Mouse (Mus musculus): ENCODE results near the gene Tmem223.
A peak's percentile ranks its signal among the peaks of the same experiment; 100 is the strongest.

Tmem223 gene

DNA sequence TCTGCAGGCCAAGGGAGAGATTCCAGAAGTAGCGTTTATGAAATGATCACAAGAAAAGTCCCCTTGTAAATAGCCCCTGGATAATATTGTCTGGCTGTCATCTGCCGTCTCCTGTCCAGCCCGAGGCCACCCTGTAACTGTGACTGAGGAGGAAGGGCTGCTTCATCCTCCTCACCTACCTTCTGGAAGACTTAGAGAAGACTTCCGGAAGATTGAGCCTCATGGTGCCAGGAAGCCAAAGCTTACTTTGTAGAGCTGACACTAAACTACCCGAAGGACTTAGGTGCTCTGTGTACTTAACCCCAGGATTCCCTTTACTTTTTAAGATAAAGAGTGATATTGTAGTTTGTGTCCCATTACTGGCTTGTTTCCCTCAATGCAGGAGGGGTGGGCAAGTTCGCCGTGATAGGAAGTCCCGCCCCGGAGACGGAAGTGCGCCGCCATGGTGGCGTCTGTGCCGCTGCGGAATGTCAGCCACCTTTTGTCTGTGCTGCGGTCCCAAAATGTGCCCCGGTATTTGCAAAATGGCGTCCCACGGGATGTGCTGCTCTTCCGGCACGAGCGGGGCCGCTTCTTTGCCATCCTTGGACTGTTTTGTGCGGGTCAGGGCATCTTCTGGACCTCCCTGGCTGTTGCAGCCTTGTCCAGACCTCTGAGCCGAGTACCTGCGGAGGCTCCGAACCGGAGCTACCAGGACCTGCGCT is at the start of gene Tmem223:
Tmem223 (plus strand) TSS at position 430 of the 704 bp plus-strand sequence.
- peak; percentile 83 for DNase-seq (ENCODE audit: low read depth)

DNA sequence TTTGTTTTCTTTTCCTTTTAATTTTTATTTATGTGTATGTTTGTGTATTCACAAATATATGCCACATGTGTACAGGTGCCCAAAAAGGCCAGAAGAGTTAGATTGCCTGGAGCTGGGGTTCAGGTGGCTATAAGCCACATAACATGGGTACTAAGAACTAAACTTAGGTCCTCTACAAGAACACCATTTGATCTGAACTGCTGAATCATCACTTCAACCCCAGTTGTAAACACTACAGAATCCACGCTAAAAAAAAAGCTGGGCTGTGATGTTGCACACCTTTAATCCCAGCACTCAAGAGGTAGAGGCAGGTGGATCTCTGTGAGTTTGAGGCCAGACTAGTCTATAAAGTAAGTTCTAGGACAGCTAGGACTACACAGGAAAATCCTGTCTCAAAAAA is 49.4 kb upstream of the Tmem223 start:
- peak; percentile 21 for DNase-seq (ENCODE audit: low read depth)

DNA sequence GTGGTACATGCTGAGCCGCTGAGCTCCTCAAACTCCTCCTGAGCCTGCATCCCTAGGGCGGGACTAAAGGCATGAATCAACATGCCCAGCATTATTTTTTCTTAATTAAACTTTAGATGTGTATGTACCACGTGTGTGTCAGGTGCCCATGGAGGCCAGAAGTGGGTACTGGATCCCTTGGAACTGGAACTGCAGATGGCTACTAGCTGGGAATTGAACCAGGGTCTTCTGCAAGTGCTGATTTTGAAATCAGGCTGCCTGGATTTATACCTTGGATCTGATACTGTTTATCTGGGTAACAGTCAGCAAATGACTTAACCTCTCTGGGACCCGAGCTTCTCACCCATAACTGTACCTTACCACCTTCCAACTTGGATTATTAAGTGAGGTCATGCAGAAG is 48.8 kb upstream of the Tmem223 start:
- DNase-seq (ENCODE audit: low read depth), result peak; percentile 52

DNA sequence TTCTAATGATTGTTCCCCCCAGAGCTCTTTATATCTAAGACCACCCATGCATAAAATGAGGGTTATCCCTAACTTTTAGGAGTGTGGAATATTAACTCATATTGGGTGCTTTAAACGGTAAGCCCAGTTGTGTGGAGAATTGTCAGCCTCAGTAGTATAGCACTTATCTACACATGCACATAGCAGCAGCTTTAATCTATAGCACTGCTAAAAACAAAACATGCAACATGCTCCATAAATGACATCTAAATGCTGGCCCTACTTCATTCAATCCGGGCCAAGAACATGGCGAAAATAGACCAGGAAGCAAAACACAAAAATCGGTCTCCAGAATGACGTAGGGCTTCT is 48.3 kb upstream of the Tmem223 start:
- no peak for DNase-seq (ENCODE audit: low read depth)

DNA sequence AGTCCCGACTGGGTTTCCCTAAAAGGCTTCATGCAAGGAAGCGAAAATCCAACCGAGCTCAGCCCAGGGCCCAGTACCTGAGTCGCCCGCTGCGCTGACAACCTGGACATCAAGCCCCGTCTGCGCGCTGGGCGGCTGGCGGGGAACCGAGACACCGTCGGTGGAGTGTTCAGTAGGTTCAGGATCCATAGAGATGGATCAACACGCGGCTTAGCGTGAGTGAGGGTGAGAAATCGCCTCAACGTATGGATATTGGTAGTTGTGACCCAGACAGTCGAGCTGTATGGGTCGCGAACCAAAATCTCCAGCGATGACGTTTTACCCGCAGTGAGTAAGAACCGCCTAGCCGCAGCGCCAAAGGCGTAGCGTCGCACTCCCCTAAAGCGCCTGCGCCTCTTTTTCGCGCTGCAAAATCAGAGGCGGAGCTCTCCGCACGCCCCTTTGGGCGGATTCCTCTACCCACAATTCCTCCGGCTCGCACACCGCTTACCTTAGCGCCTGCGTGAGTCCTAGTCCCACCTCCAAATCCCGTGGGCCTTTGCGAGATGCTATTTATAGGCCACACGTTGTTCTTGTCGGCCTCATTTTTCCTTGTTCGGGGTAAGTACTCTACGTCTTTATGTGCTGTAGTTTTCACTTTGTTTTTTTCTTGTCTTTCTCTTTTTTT is 47.8 kb upstream of the Tmem223 start, which contains the start of gene Slc3a2:
Slc3a2 (minus strand) TSS at position 463 of the 667 bp plus-strand sequence.
- peak; percentile 99 for DNase-seq (ENCODE audit: low read depth)

DNA sequence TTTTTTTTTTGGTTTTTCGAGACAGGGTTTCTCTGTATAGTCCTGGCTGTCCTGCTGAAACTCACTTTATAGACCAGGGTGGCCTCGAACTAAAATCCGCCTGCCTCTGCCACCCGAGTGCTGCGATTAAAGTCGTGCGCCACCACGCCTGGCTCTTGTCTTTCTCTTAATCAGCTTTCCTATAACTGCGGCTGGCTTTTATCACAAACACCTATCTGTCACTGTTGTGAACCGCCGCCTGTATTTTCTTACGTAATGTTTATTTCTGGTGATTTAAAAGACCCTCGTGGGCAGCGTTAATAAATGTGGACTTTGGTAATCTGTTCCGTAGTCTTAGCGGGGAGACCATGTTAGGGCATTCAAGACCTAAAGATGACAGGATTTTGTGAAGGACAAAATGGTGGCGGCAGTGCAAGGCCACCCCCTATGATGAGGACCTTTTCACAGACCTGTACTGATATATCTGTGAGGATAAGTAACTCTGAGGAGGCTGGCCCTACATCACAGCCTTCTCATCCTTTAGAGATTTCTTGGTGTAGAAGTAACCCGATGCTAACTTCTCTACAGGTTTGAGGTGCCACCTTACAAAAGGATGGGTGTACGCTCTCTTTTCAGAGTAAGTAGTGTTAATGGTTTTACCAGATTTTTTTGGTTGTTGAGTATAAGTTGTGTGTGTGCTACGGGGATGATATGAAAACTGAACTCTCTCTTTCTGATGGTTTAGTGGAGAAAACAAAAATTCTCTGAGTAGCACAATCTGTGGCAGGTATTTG is 47.0 kb upstream of the Tmem223 start:
- peak; percentile 71 for DNase-seq (ENCODE audit: low read depth)

DNA sequence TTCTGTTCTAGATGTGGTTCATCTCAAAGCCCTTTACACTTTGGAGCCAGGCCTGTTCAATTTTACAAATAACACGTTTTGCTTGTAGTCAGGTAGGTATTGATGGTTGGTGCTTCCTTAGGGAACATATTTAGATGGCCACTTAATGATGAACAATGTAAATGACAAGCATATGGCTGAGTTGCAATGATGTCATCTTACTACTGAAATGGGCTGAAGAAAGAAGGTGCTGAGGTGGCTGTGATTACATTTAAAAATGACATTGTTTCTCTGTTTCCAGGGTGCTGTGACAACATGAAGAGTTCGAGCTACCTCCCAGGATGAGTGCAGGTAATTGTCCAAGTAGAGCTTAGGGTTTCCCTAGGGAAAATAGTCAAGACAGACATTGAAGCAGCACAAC is 46.4 kb upstream of the Tmem223 start:
- DNase-seq (ENCODE audit: low read depth), result peak; percentile 40

DNA sequence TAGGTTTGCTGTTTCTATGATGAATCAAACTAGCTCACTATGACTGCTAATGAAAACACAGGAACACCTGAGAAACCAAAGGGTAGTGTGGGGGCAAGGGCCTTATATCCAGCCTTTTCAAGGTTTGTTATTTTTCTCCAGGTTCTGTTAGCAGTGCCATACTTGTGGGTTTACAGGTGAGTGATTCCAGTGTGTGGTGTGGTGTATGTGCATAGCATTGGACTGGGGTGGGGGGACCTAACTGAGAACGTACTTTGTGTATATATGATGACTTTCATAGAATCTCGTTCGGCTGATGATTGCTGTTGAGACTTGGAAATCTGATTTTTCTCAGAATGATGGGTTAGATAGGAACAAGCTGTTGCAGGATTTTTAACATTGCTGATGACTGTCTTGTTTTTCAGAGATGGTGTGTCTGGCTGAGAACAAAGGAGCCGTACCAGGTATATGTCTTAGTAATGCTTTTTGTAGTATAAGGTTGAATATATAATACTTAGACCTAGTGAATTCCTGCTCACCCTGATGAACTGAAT is 45.6 kb upstream of the Tmem223 start:
- DNase-seq (ENCODE audit: low read depth), result no peak

DNA sequence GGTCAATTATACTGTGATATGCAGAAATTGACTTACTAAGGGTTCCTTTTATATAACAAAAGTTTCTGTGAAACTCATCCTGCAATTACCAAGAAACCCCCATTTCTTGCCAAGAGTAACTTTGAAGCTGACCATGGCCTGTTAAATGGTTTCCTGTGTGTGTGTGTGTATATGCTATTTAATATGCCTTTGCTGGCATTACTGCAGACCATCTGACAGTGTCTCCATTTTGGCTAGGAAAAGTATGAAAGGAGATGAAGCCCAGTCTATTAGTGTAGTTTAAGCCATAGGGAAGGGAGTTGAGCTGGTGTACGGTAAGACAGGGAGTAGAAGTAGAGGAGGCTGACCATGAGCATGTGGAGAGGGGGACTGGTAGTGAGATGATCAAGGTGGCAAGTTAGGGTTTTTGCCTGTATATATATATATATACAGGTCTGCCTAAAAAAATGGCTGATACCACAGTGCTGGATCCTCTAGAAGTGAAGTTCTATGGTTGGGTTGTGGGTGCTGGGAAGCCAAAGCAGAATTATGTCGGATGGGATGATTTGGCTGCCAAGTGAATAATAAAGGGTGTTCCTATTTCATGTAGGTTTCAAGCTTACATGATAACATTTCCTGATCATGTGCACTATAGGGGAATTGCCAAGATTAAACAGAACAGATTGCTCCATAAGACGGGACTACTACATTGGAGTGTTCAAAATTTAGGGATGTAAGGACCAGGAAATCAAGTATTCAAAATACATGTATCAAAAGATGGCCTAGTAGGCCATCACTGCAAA is 44.0 kb upstream of the Tmem223 start:
- DNase-seq (ENCODE audit: low read depth), result peak; percentile 44

DNA sequence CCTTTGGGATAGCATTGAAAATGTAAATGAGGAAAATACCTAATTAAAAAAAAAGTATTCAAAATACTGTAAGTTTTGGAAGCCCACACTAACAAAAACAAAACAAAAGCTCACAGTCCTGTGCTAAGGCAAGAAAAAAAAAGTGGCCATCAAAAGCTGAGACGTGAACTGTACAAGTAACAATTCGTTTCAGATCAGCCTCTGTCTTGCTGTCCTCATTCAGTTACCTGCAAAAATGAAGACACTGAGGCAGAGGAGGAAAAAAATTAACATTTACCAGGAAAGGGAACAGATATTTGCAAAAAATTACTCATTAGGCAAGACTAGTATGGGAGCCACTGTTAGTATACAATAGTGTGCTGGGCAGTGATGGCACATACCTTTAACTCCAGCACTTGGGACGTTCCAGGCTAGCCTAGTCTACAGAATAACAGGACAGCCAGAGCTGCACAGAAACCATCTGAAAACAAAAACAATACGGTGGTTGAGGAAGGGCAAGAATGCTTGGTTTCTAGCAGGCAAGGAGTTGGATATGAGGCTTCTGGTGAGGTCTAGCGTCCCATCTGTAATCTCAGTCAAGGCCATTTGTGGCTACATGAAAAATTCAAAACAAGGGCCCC is 43.2 kb upstream of the Tmem223 start:
- peak; percentile 66 for DNase-seq (ENCODE audit: low read depth)

DNA sequence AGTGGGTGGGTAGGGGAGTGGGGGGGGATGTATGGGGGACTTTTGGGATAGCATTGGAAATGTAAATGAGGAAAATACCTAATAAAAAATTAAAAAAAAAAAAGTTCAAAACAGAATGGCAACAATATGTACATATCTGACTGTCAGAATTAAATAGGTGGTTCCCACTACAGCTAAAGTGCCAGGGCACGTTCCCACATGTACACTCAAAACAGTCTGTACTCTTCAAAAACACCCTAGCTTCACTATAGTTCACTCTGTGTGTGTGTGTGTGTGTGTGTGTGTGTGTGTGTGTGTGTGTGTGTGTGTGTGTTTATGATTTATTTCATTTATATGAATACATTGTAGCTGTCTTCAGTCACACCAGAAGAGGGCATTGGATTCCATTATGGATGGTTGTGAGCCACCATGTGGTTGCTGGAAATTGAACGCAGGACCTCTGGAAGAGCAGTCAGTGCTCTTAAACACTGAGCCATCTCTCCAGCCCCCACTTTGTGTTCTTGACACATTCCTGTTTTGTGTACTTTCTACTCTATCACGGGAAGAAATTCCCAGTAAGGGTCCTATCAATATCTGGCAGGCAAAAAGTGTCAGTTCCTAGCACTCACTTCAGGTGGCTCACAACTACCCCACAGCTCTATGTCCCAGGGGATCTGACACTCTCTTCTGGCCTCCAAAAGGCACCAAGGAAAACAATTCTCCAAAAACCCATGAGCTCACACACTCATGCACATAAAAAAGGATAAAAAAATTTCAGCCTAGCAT is 42.3 kb upstream of the Tmem223 start:
- DNase-seq (ENCODE audit: low read depth), result peak; percentile 61

DNA sequence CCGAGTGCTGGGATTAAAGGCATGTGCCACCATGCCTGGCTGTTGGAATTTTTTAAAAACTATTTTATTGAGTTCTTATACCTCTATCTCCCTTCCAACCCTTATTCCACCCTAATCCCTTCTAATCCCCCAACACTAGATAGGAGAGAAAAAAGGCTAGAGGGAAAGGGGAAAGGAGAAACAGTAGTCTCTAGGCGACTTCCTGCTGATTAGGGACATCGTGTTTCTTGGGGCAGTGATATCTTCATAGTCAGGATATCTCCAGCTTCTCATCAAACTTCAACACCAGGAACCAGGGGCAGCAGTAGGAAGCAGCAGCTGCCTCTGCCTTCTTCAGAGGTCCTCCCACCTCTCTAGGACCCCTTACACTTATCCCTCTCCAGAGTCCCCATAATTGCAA is 36.5 kb upstream of the Tmem223 start:
- no peak for DNase-seq (ENCODE audit: low read depth)

DNA sequence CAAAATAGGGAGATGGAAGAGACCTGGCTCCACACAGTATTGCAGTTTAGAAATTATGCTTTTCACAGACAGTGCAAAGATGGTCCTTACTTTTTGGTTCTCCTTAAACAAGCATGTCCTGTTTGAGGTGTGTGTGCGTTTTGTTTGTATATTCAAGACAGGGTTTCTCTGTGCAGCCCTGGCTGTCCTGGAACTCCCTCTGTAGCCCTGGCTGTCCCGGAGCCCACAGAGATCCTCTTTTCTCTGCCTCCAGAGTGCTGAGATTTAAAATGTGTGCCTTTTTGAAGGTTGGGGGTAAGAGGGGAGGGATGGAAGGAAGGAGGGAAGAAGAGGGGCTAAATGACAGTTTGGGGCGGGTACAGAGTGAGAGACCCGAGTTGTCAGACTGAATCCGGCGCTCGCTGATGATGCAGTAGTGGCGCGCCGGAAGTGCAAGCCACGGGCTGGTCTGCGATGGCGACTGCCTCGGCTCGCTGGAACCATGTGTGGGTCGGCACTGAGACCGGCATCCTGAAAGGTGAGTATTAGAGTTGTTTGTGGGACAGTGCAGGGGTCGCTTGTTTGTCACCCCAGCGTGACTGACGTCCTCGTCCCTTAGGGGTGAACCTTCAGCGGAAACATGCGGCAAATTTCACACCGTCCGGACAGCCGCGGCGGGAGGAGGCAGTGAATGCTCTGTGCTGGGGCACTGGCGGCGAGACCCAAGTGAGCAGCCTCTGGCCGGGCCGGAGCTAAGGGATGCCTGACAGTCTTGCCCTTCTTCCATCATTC is 35.2 kb upstream of the Tmem223 start, which contains the start of gene Wdr74:
Wdr74 (plus strand) TSS at position 439 of the 771 bp plus-strand sequence.
- DNase-seq (ENCODE audit: low read depth), result peak; percentile 92

DNA sequence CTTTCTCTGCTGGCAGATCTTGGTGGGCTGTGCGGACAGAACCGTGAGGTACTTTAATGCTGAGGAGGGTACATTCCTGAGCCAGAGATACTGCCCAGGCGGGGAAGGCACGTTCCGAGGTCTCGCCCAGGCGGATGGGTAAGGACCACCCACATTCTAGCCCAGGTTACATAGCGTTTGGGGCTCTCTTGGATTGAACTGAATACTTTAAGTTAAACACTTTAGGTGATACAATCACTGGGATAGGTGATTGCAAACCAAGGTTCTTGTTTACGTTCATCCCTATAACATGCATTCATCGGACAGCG is 34.7 kb upstream of the Tmem223 start:
- no peak for DNase-seq (ENCODE audit: low read depth)

DNA sequence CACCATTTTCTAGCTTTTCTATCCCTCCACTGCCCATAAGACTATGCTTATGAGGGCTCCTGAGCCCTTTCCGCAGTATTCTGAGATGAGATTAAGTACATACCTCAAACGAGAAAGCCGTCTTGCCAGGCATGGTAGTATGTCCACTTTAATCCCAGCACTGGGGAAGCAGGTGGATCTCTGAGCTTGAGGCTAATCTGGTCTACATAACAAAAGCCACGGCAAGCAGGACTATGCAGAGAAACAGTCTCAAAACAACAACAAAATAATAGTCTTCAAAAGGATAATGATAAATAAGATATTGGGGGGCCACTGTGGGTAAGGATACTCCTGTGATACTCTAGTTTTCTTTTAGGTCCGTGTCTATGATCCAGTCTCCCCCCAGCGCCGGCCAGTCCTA is 31.9 kb upstream of the Tmem223 start:
- no peak for DNase-seq (ENCODE audit: low read depth)

DNA sequence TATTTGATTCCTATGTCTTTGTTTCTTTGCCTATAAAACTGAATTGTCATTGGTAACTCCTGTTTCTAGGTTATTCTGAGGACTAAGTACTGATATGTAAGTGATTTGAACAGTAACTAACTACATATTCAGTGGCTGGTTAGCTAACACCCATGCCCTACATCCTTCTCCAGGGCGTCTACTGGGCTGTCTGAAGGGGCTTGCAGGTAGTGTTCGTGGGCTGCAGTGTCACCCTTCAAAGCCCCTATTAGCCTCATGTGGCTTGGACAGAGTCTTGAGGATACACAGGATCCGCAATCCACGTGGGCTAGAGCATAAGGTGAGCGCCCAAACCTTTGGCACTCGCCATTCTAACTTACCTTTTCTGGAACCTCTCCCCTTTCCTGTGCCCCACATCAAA is 31.1 kb upstream of the Tmem223 start:
- DNase-seq (ENCODE audit: low read depth), result no peak

DNA sequence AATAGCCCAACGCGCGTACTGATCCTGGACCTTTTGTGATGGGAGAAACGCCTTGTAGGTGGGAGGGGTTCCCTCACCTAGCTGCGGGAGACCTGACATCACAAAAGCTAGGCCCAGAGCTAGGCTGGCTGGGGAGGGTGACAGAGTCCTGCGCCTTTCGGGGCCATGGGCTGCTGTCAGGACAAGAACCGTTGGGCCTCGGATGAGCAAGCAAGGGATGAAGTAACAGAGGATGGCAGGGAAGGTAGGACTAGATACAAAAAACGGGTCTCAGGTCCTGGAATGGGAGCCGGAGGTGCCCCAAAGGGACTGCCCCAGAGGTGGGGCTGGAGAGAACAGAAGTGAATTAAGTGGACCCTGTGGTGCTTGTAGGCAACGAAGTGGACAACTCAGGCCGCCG is 30.2 kb upstream of the Tmem223 start, which contains the start of gene 1700092M07Rik:
1700092M07Rik (plus strand) TSS at position 116 of the 400 bp plus-strand sequence.
- no peak for DNase-seq (ENCODE audit: low read depth)

DNA sequence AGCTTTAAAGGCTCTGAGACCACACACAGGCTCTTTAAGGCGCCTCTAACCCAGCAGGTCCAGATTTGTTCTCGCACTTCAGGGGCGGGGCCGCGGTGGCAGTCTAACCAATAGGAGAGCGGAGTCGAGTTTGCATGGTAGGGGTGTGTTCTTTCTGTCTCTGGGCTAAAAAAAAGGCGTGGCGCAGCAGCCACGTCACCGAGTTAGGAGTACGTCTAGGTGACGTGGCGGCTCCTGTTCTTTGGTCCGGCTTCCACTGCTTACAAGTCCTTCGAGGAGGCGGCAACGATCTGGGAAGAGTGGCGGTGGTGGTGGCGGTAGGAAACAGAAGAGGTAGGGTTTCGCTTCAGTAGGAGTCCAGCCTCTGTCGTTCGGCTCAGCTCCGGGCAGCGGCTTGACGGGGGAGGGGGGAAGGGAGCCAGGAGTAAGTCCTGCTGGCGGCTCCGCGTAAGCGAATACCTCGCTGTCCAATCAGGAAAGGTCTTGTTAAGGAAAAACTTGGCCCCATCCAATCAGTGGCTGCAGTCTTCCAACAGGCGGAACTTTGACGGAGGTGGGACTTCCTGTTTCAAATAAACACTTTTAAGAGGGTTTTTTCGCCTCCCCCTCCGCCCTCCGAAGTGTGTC is 29.4 kb upstream of the Tmem223 start, which contains the start of gene Stx5a:
Stx5a (plus strand) TSS at position 171 of the 627 bp plus-strand sequence.
- peak; percentile 100 for DNase-seq (ENCODE audit: low read depth)

DNA sequence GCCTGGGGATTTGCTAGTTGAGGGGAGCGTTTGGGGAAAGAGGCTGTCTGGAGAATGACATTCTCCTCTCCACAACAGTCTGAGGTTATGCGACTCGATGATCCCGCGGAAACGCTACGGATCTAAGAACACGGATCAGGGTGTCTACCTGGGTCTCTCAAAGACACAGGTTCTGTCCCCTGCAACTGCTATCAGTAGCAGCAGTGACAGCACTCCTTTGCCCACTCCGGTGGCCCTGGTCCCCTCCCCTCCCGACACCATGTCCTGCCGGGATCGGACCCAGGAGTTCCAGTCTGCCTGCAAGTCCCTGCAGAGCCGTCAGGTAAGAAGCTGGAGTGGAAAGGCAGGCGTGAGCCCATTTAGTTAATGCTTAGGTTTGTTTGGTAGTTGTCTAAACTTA is 28.6 kb upstream of the Tmem223 start:
- peak; percentile 20 for DNase-seq (ENCODE audit: low read depth)
